Mouse (Mus musculus) testis, adult 2 months (tissue): ENCODE results near the gene Ccm2l.

ENCODE experiments used
- CTCF ChIP-seq: fragments of 200-500 bp; IDR thresholded peaks from 2 replicates; pipeline ENCODE4 v1.5.1; 2012; ENCODE audit warnings: low read depth, mild to moderate bottlenecking, inconsistent platforms, low read length, moderate library complexity; ENCODE audit not compliant: control insufficient read depth, insufficient read depth, insufficient replicate concordance
- POLR2A ChIP-seq: fragments of 200-500 bp; IDR thresholded peaks from 2 replicates; pipeline ENCODE4 v1.6.1; 2012; ENCODE audit warnings: low read depth, mild to moderate bottlenecking, inconsistent platforms, low read length, moderate library complexity; ENCODE audit not compliant: control insufficient read depth

DNA sequence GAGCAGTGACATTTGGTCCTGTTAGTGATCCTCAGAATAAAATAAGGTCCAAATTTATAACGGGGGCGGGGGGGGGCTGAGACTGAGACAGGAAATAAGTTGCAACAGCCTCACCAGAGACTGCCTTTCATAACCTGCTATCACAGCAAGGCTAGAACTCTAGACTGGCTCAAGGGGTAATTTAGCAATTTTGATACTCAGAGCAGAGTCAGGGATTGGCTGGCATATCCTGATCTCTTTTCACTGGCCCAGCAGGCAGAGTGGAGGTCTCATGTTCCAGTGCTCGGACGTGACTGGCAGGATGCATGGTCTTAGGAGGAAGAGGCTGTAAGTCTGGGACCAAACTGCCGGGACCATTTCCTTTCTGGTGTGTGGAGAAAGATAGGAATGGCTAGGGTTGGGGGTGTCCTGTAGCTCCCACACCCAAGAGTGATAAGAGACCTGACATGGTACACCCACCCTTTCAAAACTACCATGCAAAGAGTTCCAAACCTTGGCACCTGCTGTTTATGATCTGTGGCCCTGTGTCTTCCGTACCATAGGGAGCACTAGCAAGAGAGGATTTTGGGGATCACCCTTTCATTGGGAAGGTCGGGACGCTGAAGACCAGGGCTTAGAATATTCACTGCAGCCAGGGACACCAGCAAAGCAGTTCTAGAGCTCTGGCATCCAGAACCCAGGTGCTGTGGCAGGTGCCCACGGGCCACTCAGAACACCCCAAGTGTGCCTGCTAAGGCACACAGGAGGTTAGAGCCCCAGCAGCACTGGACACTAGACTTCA, 1.4 kb upstream of the Ccm2l start:
- TF ChIP-seq CTCF (no peak), POLR2A (no peak)
